In the genomic region with DNA sequence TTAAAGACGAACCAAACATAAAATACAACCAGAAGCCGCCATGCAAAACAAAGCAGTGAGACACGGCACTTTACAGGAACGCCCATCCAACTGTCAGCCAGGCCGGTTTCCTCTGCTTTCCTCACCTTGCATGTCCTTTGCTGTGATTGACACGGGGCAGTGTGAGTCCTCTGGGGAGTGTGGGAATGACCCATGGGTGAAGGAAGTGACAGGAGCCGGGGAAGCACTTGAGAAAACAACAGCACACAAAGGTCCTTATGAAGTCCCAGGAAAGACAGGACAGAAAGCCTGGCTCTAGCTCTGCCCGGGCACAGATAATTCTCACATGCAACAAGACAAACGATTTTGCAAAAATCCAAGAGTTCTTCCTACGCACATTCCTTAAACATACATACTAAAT, we compare ENCODE assay signal across 22 mouse cellular contexts.
A peak's percentile ranks its signal among the peaks of the same experiment; 100 is the strongest.
DNase-seq lines count a peak whose midpoint lies in the region; ATAC-seq and TF ChIP-seq lines count a peak whose summit lies in the region.
"Had no signal": no experiment of that assay in that cellular context is flagged by ENCODE, and none has a peak within 500 bp of the region (broad histone marks: within the 10 kb centered on the region; RNA-seq: fewer than 3 reads in every experiment).

No protein-coding gene starts in this region.

- WGBS in lung, postnatal 0 days: 35% methylated on average over 10 of the region's 10 CpGs
- 36% methylated on average over 10 of the region's 10 CpGs for WGBS in heart, embryonic 13.5 days
- WGBS in forebrain, embryonic 14.5 days: 83% methylated on average over 10 of the region's 10 CpGs

- peak; percentile 20 for DNase-seq in gastrocnemius, postnatal 25 days
- DNase-seq in gastrocnemius, postnatal 14 days: no peak
- DNase-seq in lung, postnatal 0 days (ENCODE audit: low spot score): peak; percentile 6
- DNase-seq in lung, postnatal 10 days: no peak
- DNase-seq in forebrain, embryonic 14.5 days (ENCODE audit: low spot score): no peak
- DNase-seq in frontal cortex, postnatal 25 days (ENCODE audit: low spot score in 2 of 2): no peak
- DNase-seq: adrenal gland, adult 8-10 months; cerebellum, adult 18-20 months; cerebellum, postnatal 36 days; kidney, postnatal 36 days; lung, adult 18-20 months; lung, postnatal 4 days; spleen, adult 18-20 months had no signal

- no peak for TF ChIP-seq EP300 in lung, postnatal 0 days (IDR thresholded peaks at IDR 0.05)

- ATAC-seq in lung, postnatal 0 days: no peak
- ATAC-seq in heart, embryonic 13.5 days (ENCODE audit: extremely low read depth, insufficient number of reproducible peaks, low FRiP score, low TSS enrichment): no peak
- no peak for ATAC-seq in forebrain, embryonic 14.5 days
- ATAC-seq: intestine, embryonic 16.5 days had no signal

- no peak overlapping the region for H3K4me2 ChIP-seq in lung, postnatal 0 days (replicated peaks; ENCODE audit: low read depth, low read length)
- H3K4me2 ChIP-seq in heart, embryonic 13.5 days: peak overlapping the region; percentile 41
- H3K4me2 ChIP-seq in forebrain, embryonic 14.5 days (ENCODE audit: low read length): no peak overlapping the region
- H3K4me2 ChIP-seq: embryonic facial prominence, embryonic 15.5 days; hindbrain, embryonic 13.5 days; limb, embryonic 15.5 days; neural tube, embryonic 12.5 days; stomach, embryonic 15.5 days had no signal

- H3K9me3 ChIP-seq in lung, postnatal 0 days (ENCODE audit: low read length): no peaks in the 10 kb centered on the region
- peaks cover 7% of the 10 kb centered on the region; the same call in 1 of the 2 replicates for H3K9me3 ChIP-seq in heart, embryonic 13.5 days
- no peaks in the 10 kb centered on the region for H3K9me3 ChIP-seq in forebrain, embryonic 14.5 days (replicated peaks; ENCODE audit: control insufficient read depth, low read length)
- H3K9me3 ChIP-seq: embryonic facial prominence, embryonic 15.5 days; limb, embryonic 15.5 days; neural tube, embryonic 12.5 days; stomach, embryonic 15.5 days had no signal

- no peaks in the 10 kb centered on the region for H3K27me3 ChIP-seq in lung, postnatal 0 days (replicated peaks; ENCODE audit: insufficient read depth, low read length)
- H3K27me3 ChIP-seq in heart, embryonic 13.5 days (replicated peaks): no peaks in the 10 kb centered on the region
- no peaks in the 10 kb centered on the region for H3K27me3 ChIP-seq in forebrain, embryonic 14.5 days (replicated peaks; ENCODE audit: control insufficient read depth, insufficient read depth, low read length)
- H3K27me3 ChIP-seq: embryonic facial prominence, embryonic 15.5 days; hindbrain, embryonic 13.5 days; limb, embryonic 15.5 days; neural tube, embryonic 12.5 days; stomach, embryonic 15.5 days had no signal

- no peaks in the 10 kb centered on the region for H3K4me1 ChIP-seq in lung, postnatal 0 days (ENCODE audit: insufficient read depth, low read depth, low read length)
- peaks cover 23% of the 10 kb centered on the region for H3K4me1 ChIP-seq in heart, embryonic 13.5 days
- H3K4me1 ChIP-seq in forebrain, embryonic 14.5 days (ENCODE audit: control insufficient read depth, insufficient read depth, low read length): no peaks in the 10 kb centered on the region
- H3K4me1 ChIP-seq: embryonic facial prominence, embryonic 15.5 days; limb, embryonic 15.5 days; neural tube, embryonic 12.5 days; stomach, embryonic 15.5 days had no signal

- H3K9ac ChIP-seq in lung, postnatal 0 days (replicated peaks; ENCODE audit: low read depth): no peak overlapping the region
- no peak overlapping the region; the same call in 1 of the 2 replicates for H3K9ac ChIP-seq in heart, embryonic 13.5 days
- no peak overlapping the region for H3K9ac ChIP-seq in forebrain, embryonic 14.5 days (ENCODE audit: low read length)
- H3K9ac ChIP-seq: embryonic facial prominence, embryonic 15.5 days; hindbrain, embryonic 13.5 days; limb, embryonic 15.5 days; neural tube, embryonic 12.5 days; stomach, embryonic 15.5 days had no signal

- H3K4me3 ChIP-seq in lung, postnatal 0 days (ENCODE audit: low read depth, low read length): no peak overlapping the region
- H3K4me3 ChIP-seq in heart, embryonic 13.5 days: no peak overlapping the region
- H3K4me3 ChIP-seq in forebrain, embryonic 14.5 days (ENCODE audit: low read depth, low read length): no peak overlapping the region
- H3K4me3 ChIP-seq: embryonic facial prominence, embryonic 15.5 days; forebrain, embryonic 10.5 days; hindbrain, embryonic 13.5 days; limb, embryonic 15.5 days; midbrain, embryonic 10.5 days; neural tube, embryonic 12.5 days; stomach, embryonic 15.5 days had no signal

- intact Hi-C loops in gastrocnemius, postnatal 14 days (cut with DNase I; ENCODE audit: low total_unique reads): no loop called here

- no peaks in the 10 kb centered on the region for H3K36me3 ChIP-seq in lung, postnatal 0 days (ENCODE audit: insufficient read depth, low read length)
- no peaks in the 10 kb centered on the region; the same call in 1 of the 2 replicates for H3K36me3 ChIP-seq in heart, embryonic 13.5 days
- H3K36me3 ChIP-seq in forebrain, embryonic 14.5 days (ENCODE audit: control insufficient read depth, insufficient read depth, low read length): no peaks in the 10 kb centered on the region
- H3K36me3 ChIP-seq: embryonic facial prominence, embryonic 15.5 days; forebrain, embryonic 10.5 days; hindbrain, embryonic 13.5 days; limb, embryonic 15.5 days; midbrain, embryonic 10.5 days; neural tube, embryonic 12.5 days; stomach, embryonic 15.5 days had no signal

- no peak for TF ChIP-seq CTCF in lung, postnatal 0 days (IDR thresholded peaks at IDR 0.05)

- no peak overlapping the region for H3K27ac ChIP-seq in lung, postnatal 0 days (ENCODE audit: low read length)
- H3K27ac ChIP-seq in heart, embryonic 13.5 days (replicated peaks): no peak overlapping the region
- no peak overlapping the region for H3K27ac ChIP-seq in forebrain, embryonic 14.5 days (ENCODE audit: low read depth, low read length)
- H3K27ac ChIP-seq: embryonic facial prominence, embryonic 15.5 days; forebrain, embryonic 10.5 days; hindbrain, embryonic 13.5 days; limb, embryonic 15.5 days; midbrain, embryonic 10.5 days; neural tube, embryonic 12.5 days; stomach, embryonic 15.5 days had no signal

Comparison
In these comparisons a context has a peak if more than half of its experiments do, and no peak if none do; other contexts are left out.
1. DNase-seq: peak in gastrocnemius, postnatal 25 days (single experiment) and lung, postnatal 0 days (single experiment); none in gastrocnemius, postnatal 14 days (single experiment), lung, postnatal 10 days (single experiment), forebrain, embryonic 14.5 days (single experiment) and frontal cortex, postnatal 25 days (0 of 2).